Mouse (Mus musculus) heart, postnatal 0 days (tissue): ENCODE measurements around the gene Dusp15.

ENCODE experiments used
- CTCF ChIP-seq: IDR thresholded peaks from 2 replicates; pipeline ENCODE4 v1.5.1; 2016; ENCODE audit warnings: antibody characterized with exemption, control low read depth, low read depth
- EP300 ChIP-seq: IDR thresholded peaks from 2 replicates; pipeline ENCODE4 v1.6.1; 2016; ENCODE audit warnings: antibody characterized with exemption, low read depth

GRCm38 (mm10) chr2:152905036-152905829, 46.3 kb downstream of the Dusp15 start:
- no peak for TF ChIP-seq CTCF
- TF ChIP-seq EP300: no peak; the same call in 1 of the 2 replicates
